Mouse (Mus musculus) kidney, embryonic 16.5 days (tissue): Measurements from ENCODE around the gene Ppp2r5b. TPM values are rescaled to one million over a fixed set of nuclear protein-coding genes. Genes with fewer than 3 reads are reported as not detected.
A peak's percentile ranks its signal among the peaks of the same experiment; 100 is the strongest.

ENCODE experiments used
- ATAC-seq: fragments of 200-750 bp; cut with Nextera tagmentation; 2 replicates; pipeline ENCODE4 v1.8.0; 2017; ENCODE audit warnings: moderate TSS enrichment; ENCODE audit not compliant: low FRiP score, low TSS enrichment
- H3K27ac ChIP-seq: fragments of 300-500 bp; sonication (generic); 2 replicates; pipeline ENCODE4 v1.5.1; 2014; ENCODE audit warnings: low read length
- H3K27me3 ChIP-seq: fragments of 300-500 bp; sonication (generic); 2 replicates; pipeline ENCODE4 v1.6.1; 2014; ENCODE audit warnings: low read length, control low read depth, mixed read lengths; ENCODE audit not compliant: insufficient read depth
- H3K36me3 ChIP-seq: fragments of 300-500 bp; sonication (generic); 2 replicates; pipeline ENCODE4 v1.6.1; 2014; ENCODE audit warnings: low read length, control low read depth, mixed read lengths; ENCODE audit not compliant: insufficient read depth
- H3K4me1 ChIP-seq: fragments of 300-500 bp; sonication (generic); 2 replicates; pipeline ENCODE4 v1.6.1; 2014; ENCODE audit warnings: low read length, control low read depth, mixed read lengths; ENCODE audit not compliant: insufficient read depth
- H3K4me2 ChIP-seq: fragments of 300-500 bp; sonication (generic); replicated peaks from 2 replicates; pipeline ENCODE4 v1.6.1; 2014; ENCODE audit warnings: low read depth, low read length
- H3K4me3 ChIP-seq: fragments of 300-500 bp; sonication (generic); 2 replicates; pipeline ENCODE4 v1.5.1; 2014; ENCODE audit warnings: mild to moderate bottlenecking, low read length
- H3K9ac ChIP-seq: fragments of 300-500 bp; sonication (generic); replicated peaks from 2 replicates; pipeline ENCODE4 v1.6.1; 2014; ENCODE audit warnings: low read length
- H3K9me3 ChIP-seq: fragments of 300-500 bp; sonication (generic); 2 replicates; pipeline ENCODE4 v1.6.1; 2016; ENCODE audit warnings: low read length, control low read depth
- WGBS: fragments of 180-500 bp; shearing (Covaris S2); extraction: QIAGEN DNeasy Blood & Tissue Kit; methylation state at CpG from one replicate; pipeline ENCODE4 v1.1.7; 2014; 5-methylcytosine and 5-hydroxymethylcytosine counted together
- polyA plus RNA-seq: library from polyadenylated mRNA; unstranded; fragments of >200 nt; fragmentation: Nextera tagmentation; extraction: Ambion mirVana; gene quantifications from 2 replicates; pipeline ENCODE4 v1.2.1, GENCODE M21; 2015

Gene Ppp2r5b
- polyA plus RNA-seq, 1 experiment from 2014 or later: 27.5 TPM

- Histone ChIP-seq H3K27me3 (no peaks in the 10 kb centered on the region), H3K4me1 (peaks cover 45% of the 10 kb centered on the region), H3K9me3 (no peaks in the 10 kb centered on the region), H3K4me3 (peak overlapping the region; percentile 83), H3K27ac (peak overlapping the region; percentile 85), H3K9ac (peak overlapping the region; percentile 83), H3K36me3 (peaks cover 17% of the 10 kb centered on the region), H3K4me2 (peak overlapping the region; percentile 97)
- 3% methylated on average over 10 of the region's 10 CpGs for WGBS
- peak; percentile 55 for ATAC-seq
Measured at GRCm38 (mm10) chr19:6277661-6278438, 42.2 kb upstream of the Ppp2r5b start.

GRCm38 (mm10) chr19:6276426-6277421 is 41.1 kb upstream of the Ppp2r5b start, which contains the start of gene Ehd1:
Gene Ehd1, plus strand, starts transcription at chr19:6276725.
- H3K9ac ChIP-seq: peak within 1 kb of the TSS; percentile 83
- H3K27ac ChIP-seq: peak within 1 kb of the TSS; percentile 89
- peak within 1 kb of the TSS; percentile 83 for H3K4me3 ChIP-seq
- peak; percentile 94 for ATAC-seq
- under 1% methylated on average over 103 of the region's 106 CpGs for WGBS
- H3K36me3 ChIP-seq: peaks cover 6% of the 10 kb centered on the region
- peak within 1 kb of the TSS; percentile 97 for H3K4me2 ChIP-seq
- H3K27me3 ChIP-seq: no peaks in the 10 kb centered on the region
- H3K9me3 ChIP-seq: no peaks in the 10 kb centered on the region
- peaks cover 48% of the 10 kb centered on the region for H3K4me1 ChIP-seq

GRCm38 (mm10) chr19:6275740-6276389 is 40.2 kb upstream of the Ppp2r5b start:
- Histone ChIP-seq H3K9ac (peak overlapping the region; percentile 78), H3K27me3 (no peaks in the 10 kb centered on the region), H3K4me3 (peak overlapping the region; percentile 83), H3K36me3 (no peaks in the 10 kb centered on the region), H3K27ac (peak overlapping the region; percentile 89), H3K4me2 (peak overlapping the region; percentile 97), H3K4me1 (peaks cover 44% of the 10 kb centered on the region), H3K9me3 (no peaks in the 10 kb centered on the region)
- 6% methylated on average over 15 of the region's 15 CpGs for WGBS
- ATAC-seq: no peak

GRCm38 (mm10) chr19:6273998-6274608 is 38.4 kb upstream of the Ppp2r5b start:
- H3K27ac ChIP-seq: no peak overlapping the region

GRCm38 (mm10) chr19:6273592-6273991 is 37.9 kb upstream of the Ppp2r5b start:
- no peak for ATAC-seq
- no peaks in the 10 kb centered on the region for H3K36me3 ChIP-seq
- no peaks in the 10 kb centered on the region for H3K9me3 ChIP-seq
- no peak overlapping the region for H3K27ac ChIP-seq
- H3K4me2 ChIP-seq: no peak overlapping the region
- WGBS: 65% methylated on average over 4 of the region's 4 CpGs
- H3K9ac ChIP-seq: no peak overlapping the region
- no peak overlapping the region for H3K4me3 ChIP-seq
- no peaks in the 10 kb centered on the region for H3K27me3 ChIP-seq
- peaks cover 26% of the 10 kb centered on the region for H3K4me1 ChIP-seq

More at GRCm38 (mm10) chr19:6273998-6274608, 38.4 kb upstream of the Ppp2r5b start:
- Histone ChIP-seq H3K4me3 (no peak overlapping the region), H3K27me3 (no peaks in the 10 kb centered on the region), H3K36me3 (no peaks in the 10 kb centered on the region), H3K4me2 (no peak overlapping the region), H3K4me1 (peaks cover 31% of the 10 kb centered on the region), H3K9ac (no peak overlapping the region), H3K9me3 (no peaks in the 10 kb centered on the region)
- 83% methylated on average over 13 of the region's 13 CpGs for WGBS
- no peak for ATAC-seq

GRCm38 (mm10) chr19:6272738-6273137 is 37.1 kb upstream of the Ppp2r5b start:
- Histone ChIP-seq H3K27ac (peak overlapping the region; percentile 56; the same call in 1 of the 2 replicates), H3K9me3 (no peaks in the 10 kb centered on the region), H3K4me2 (no peak overlapping the region), H3K36me3 (no peaks in the 10 kb centered on the region), H3K4me3 (no peak overlapping the region), H3K9ac (no peak overlapping the region), H3K4me1 (peaks cover 17% of the 10 kb centered on the region), H3K27me3 (no peaks in the 10 kb centered on the region)
- WGBS: 82% methylated on average over 4 of the region's 4 CpGs
- ATAC-seq: no peak

GRCm38 (mm10) chr19:6272053-6272452 is 36.4 kb upstream of the Ppp2r5b start:
- no peak for ATAC-seq
- H3K4me1 ChIP-seq: peaks cover 16% of the 10 kb centered on the region
- no peaks in the 10 kb centered on the region for H3K36me3 ChIP-seq
- no peaks in the 10 kb centered on the region for H3K27me3 ChIP-seq
- H3K27ac ChIP-seq: peak overlapping the region; percentile 55
- WGBS: 63% methylated on average over 7 of the region's 7 CpGs
- no peaks in the 10 kb centered on the region for H3K9me3 ChIP-seq
- H3K9ac ChIP-seq: no peak overlapping the region
- H3K4me3 ChIP-seq: no peak overlapping the region
- H3K4me2 ChIP-seq: no peak overlapping the region

- 0 out of 2 replicates have a peak overlapping the region, but pooled peaks have one; percentile 55 for H3K27ac ChIP-seq
- peaks cover 16% of the 10 kb centered on the region for H3K4me1 ChIP-seq
- H3K9ac ChIP-seq: no peak overlapping the region
- H3K4me2 ChIP-seq: no peak overlapping the region
- no peak for ATAC-seq
- WGBS: 39% methylated on average over 8 of the region's 8 CpGs
- no peaks in the 10 kb centered on the region for H3K36me3 ChIP-seq
- no peaks in the 10 kb centered on the region for H3K9me3 ChIP-seq
- H3K27me3 ChIP-seq: no peaks in the 10 kb centered on the region
- no peak overlapping the region for H3K4me3 ChIP-seq
Measured at GRCm38 (mm10) chr19:6271206-6271605, 35.5 kb upstream of the Ppp2r5b start.

- ATAC-seq: no peak
- H3K4me1 ChIP-seq: peaks cover 13% of the 10 kb centered on the region
- no peaks in the 10 kb centered on the region for H3K9me3 ChIP-seq
- no peak overlapping the region for H3K4me2 ChIP-seq
- no peak overlapping the region for H3K4me3 ChIP-seq
- H3K27me3 ChIP-seq: no peaks in the 10 kb centered on the region
- H3K9ac ChIP-seq: no peak overlapping the region
- H3K36me3 ChIP-seq: no peaks in the 10 kb centered on the region
- 61% methylated on average over 9 of the region's 9 CpGs for WGBS
- no peak overlapping the region for H3K27ac ChIP-seq
Measured at GRCm38 (mm10) chr19:6270661-6271060, 35.0 kb upstream of the Ppp2r5b start.
